Comparison of ENCODE assay signal across 8 mouse cellular contexts in genomic region chr5:38598647-38599304, GRCm38 (mm10). TPM values are rescaled to one million over a fixed set of nuclear protein-coding genes. Genes with fewer than 3 reads are reported as not detected.
DNase-seq lines count a peak whose midpoint lies in the region; ATAC-seq and TF ChIP-seq lines count a peak whose summit lies in the region.

No protein-coding gene starts in this region.

- DNase-seq in cerebellum, adult 11-12 months: peak; percentile 17
- DNase-seq in cerebellum, postnatal 4 days (ENCODE audit: low spot score in 2 of 2): no peak
- no peak for DNase-seq in spleen, adult 2 months (ENCODE audit: low read depth in 1 of 2, low spot score in 2 of 2)
- DNase-seq in spleen, adult 18-20 months: no peak
- DNase-seq in gastrocnemius, postnatal 36 days: no peak
- DNase-seq in lung, adult 2 months: no peak

- intact Hi-C loops in gastrocnemius, postnatal 36 days (cut with DNase I): no loop called here

- peak overlapping the region; percentile 49; the same call in 1 of the 2 replicates for H3K4me3 ChIP-seq in spleen, adult 2 months (ENCODE audit: extremely low read depth, insufficient read depth, insufficient read length)
- 0 out of 2 replicates have a peak overlapping the region, but pooled peaks have one; percentile 19 for H3K4me3 ChIP-seq in small intestine, adult 2 months (ENCODE audit: low read depth, low read length)
- H3K4me3 ChIP-seq in lung, adult 2 months (replicated peaks; ENCODE audit: extremely low read depth, low read depth, low read length): no peak overlapping the region

- TF ChIP-seq CTCF in spleen, adult 2 months (IDR thresholded peaks at IDR 0.05; ENCODE audit: extremely low read depth, insufficient read depth, insufficient read length, insufficient replicate concordance): no peak
- no peak for TF ChIP-seq CTCF in small intestine, adult 2 months (IDR thresholded peaks at IDR 0.05; ENCODE audit: extremely low read depth, insufficient read length, insufficient replicate concordance, low read depth, low read length)
- TF ChIP-seq CTCF in lung, adult 2 months (IDR thresholded peaks at IDR 0.05; ENCODE audit: insufficient read depth, low read length): no peak

- ATAC-seq in inflammation-experienced regulatory T-cells, adult 6 months: peak; percentile 25

- 59% methylated on average over 11 of the region's 11 CpGs for WGBS in spleen, adult 2 months
- WGBS in small intestine, adult 2 months: 63% methylated on average over 11 of the region's 11 CpGs
- 55% methylated on average over 11 of the region's 11 CpGs for WGBS in lung, adult 2 months

- TF ChIP-seq POLR2A in spleen, adult 2 months (IDR thresholded peaks at IDR 0.05; ENCODE audit: low read depth, low read length): no peak
- TF ChIP-seq POLR2A in small intestine, adult 2 months (IDR thresholded peaks at IDR 0.05; ENCODE audit: low read depth, low read length): no peak
- no peak for TF ChIP-seq POLR2A in lung, adult 2 months (IDR thresholded peaks at IDR 0.05; ENCODE audit: borderline replicate concordance, extremely low read depth, low read depth, low read length)

- H3K4me1 ChIP-seq in spleen, adult 2 months (ENCODE audit: control insufficient read depth, insufficient read depth, insufficient read length): no peaks in the 10 kb centered on the region
- no peaks in the 10 kb centered on the region for H3K4me1 ChIP-seq in small intestine, adult 2 months (ENCODE audit: control insufficient read depth, insufficient read depth, insufficient read length, low read length)
- H3K4me1 ChIP-seq in lung, adult 2 months (ENCODE audit: control insufficient read depth, insufficient read depth, low read length): no peaks in the 10 kb centered on the region

- no peaks in the 10 kb centered on the region for H3K27me3 ChIP-seq in spleen, adult 2 months (ENCODE audit: control insufficient read depth, insufficient read depth, low read length)
- no peaks in the 10 kb centered on the region for H3K27me3 ChIP-seq in small intestine, adult 2 months (ENCODE audit: control insufficient read depth, insufficient read depth, low read length)

- no peaks in the 10 kb centered on the region for H3K36me3 ChIP-seq in spleen, adult 2 months (ENCODE audit: control insufficient read depth, insufficient read depth, low read length)
- no peaks in the 10 kb centered on the region for H3K36me3 ChIP-seq in small intestine, adult 2 months (ENCODE audit: control insufficient read depth, insufficient read depth, low read length)

- no peak overlapping the region for H3K27ac ChIP-seq in spleen, adult 2 months (ENCODE audit: insufficient read depth, low read length)
- no peak overlapping the region for H3K27ac ChIP-seq in small intestine, adult 2 months (ENCODE audit: insufficient read depth, low read depth, low read length)

RNA-seq across cellular contexts. Expression of gene Wdr1, which starts 35.8 kb away (rescaled TPM):
- 172 and 188 TPM in 2 replicates for polyA plus RNA-seq in spleen, adult 2 months (2012; rRNA removed)
- 100 to 1,000 TPM; 339 to 508 (median 369) TPM for polyA plus RNA-seq in inflammation-experienced regulatory T-cells, adult 6 months (2017; shearing (Covaris generic))
- 99.3 and 223 TPM in 2 replicates for polyA plus RNA-seq in small intestine, adult 2 months (2012; rRNA removed)
- 10 to 100 TPM; 54.1 to 58.0 TPM for total RNA-seq in gastrocnemius, postnatal 36 days (2021)
- 135 and 165 TPM in 2 replicates for polyA plus RNA-seq in lung, adult 2 months (2012; rRNA removed)
